Mouse (Mus musculus) CH12.LX (cell line): ENCODE measurements at regions not wholly inside any gene's neighbourhood (a gene's known extent, or its start where the extent isn't known, plus 50 kb on each side); places are given as distances from the start of the nearest gene placed in this dataset.

Experiments used
- CTCF ChIP-seq, 2 experiments: IDR thresholded peaks in 1 of 2; conservative IDR thresholded peaks in 1 of 2; 2 replicates each; pipeline ENCODE4 v1.5.1; 2011 to 2012; ENCODE audit warnings: low read depth in 2 of 2, low read length in 2 of 2, improper control_type of control experiment in 1 of 2, inconsistent platforms in 1 of 2, mild to moderate bottlenecking in 1 of 2, moderate library complexity in 1 of 2
- POLR2A ChIP-seq: IDR thresholded peaks from 2 replicates; pipeline ENCODE4 v1.6.1; 2011; ENCODE audit warnings: low read depth, mild to moderate bottlenecking, improper control_type of control experiment, low read length
- TCF12 ChIP-seq: IDR thresholded peaks from 2 replicates; pipeline ENCODE4 v1.6.1; 2014; ENCODE audit warnings: low read depth, mild to moderate bottlenecking, inconsistent platforms, low read length, improper control_type of control experiment
- USF2 ChIP-seq: conservative IDR thresholded peaks from 2 replicates; pipeline ENCODE4 v1.6.1; 2011; ENCODE audit warnings: low read depth, low read length, improper control_type of control experiment

GRCm38 (mm10) chr13:51921550-51921949 lies 75.1 kb downstream of the Gadd45g start:
- TF ChIP-seq POLR2A (no peak), USF2 (no peak), CTCF (conservative IDR thresholded peaks at IDR 0.05 in 1 of 2, IDR thresholded peaks at IDR 0.05 in 1 of 2; ENCODE audit: low read depth in 2 of 2, low read length in 2 of 2) (no peak), TCF12 (no peak)
